Mouse (Mus musculus) MEL (cell line): ENCODE measurements around the gene Nprl3.

Source experiments
- CTCF ChIP-seq, 3 experiments: IDR thresholded peaks in 2 of 3; conservative IDR thresholded peaks in 1 of 3; 2 replicates each; pipeline ENCODE4 v1.5.1; 2011 to 2012; ENCODE audit warnings: low read length in 3 of 3, low read depth in 2 of 3, mild to moderate bottlenecking in 2 of 3, improper control_type of control experiment in 1 of 3, inconsistent platforms in 1 of 3, mixed read lengths in 1 of 3, moderate library complexity in 1 of 3; ENCODE audit not compliant: control insufficient read depth in 1 of 3, insufficient read depth in 1 of 3, poor library complexity in 1 of 3, severe bottlenecking in 1 of 3
- EP300 ChIP-seq, 2 experiments: IDR thresholded peaks; 2 replicates each; pipeline ENCODE4 v1.6.1; 2011; ENCODE audit warnings: improper control_type of control experiment in 2 of 2, low read length in 2 of 2, low read depth in 1 of 2, mild to moderate bottlenecking in 1 of 2
- POLR2A ChIP-seq, 2 experiments: IDR thresholded peaks; 2 replicates each; pipeline ENCODE4 v1.6.1; 2011 to 2012; ENCODE audit warnings: low read length in 2 of 2, mild to moderate bottlenecking in 2 of 2, control low read depth in 1 of 2, improper control_type of control experiment in 1 of 2, low read depth in 1 of 2, moderate library complexity in 1 of 2; ENCODE audit not compliant: control insufficient read depth in 1 of 2, insufficient read depth in 1 of 2, poor library complexity in 1 of 2
- RCOR1 ChIP-seq: IDR thresholded peaks from 2 replicates; pipeline ENCODE4 v1.6.1; 2012; ENCODE audit warnings: low read depth, mild to moderate bottlenecking, inconsistent platforms, low read length, improper control_type of control experiment
- SIN3A ChIP-seq: IDR thresholded peaks from 2 replicates; pipeline ENCODE4 v1.6.1; 2012; ENCODE audit warnings: low read length, improper control_type of control experiment, inconsistent platforms

DNA sequence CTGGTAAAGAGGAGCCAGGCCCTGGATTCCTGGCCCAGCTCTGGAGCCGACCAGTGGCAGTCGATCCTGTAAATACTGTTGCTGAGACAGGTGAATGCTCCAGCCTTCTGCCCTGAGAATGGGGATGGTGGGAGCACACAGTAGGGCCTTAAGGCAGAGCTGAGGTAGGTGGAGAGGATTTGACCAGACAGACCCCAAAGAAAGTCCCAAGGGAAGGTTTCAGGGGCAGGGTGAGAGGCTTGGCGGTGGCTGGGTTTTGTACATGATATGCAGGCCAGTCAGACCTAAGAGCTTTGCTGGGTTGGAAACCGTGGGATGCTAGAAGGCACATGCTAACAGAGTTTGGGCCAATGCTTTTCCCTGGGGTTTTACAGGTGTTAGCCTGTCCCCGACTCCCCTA is 72.9 kb downstream of the Nprl3 start:
- TF ChIP-seq POLR2A (IDR thresholded peaks at IDR 0.05; ENCODE audit: control insufficient read depth in 1 of 2, insufficient read depth in 1 of 2, low read depth in 1 of 2, low read length in 2 of 2, poor library complexity in 1 of 2) (no peak), CTCF (IDR thresholded peaks at IDR 0.05 in 2 of 3, conservative IDR thresholded peaks at IDR 0.05 in 1 of 3; ENCODE audit: control insufficient read depth in 1 of 3, insufficient read depth in 1 of 3, low read depth in 2 of 3, low read length in 3 of 3, poor library complexity in 1 of 3, severe bottlenecking in 1 of 3) (no peak), RCOR1 (no peak), SIN3A (no peak), EP300 (IDR thresholded peaks at IDR 0.05; ENCODE audit: low read depth in 1 of 2, low read length in 2 of 2) (no peak)
